Mouse (Mus musculus): ENCODE results near the gene Tectb. TPM values are rescaled to one million over a fixed set of nuclear protein-coding genes. Genes with fewer than 3 reads are reported as not detected.

The Tectb gene
- polyA plus RNA-seq, 1 experiment = not detected

DNA sequence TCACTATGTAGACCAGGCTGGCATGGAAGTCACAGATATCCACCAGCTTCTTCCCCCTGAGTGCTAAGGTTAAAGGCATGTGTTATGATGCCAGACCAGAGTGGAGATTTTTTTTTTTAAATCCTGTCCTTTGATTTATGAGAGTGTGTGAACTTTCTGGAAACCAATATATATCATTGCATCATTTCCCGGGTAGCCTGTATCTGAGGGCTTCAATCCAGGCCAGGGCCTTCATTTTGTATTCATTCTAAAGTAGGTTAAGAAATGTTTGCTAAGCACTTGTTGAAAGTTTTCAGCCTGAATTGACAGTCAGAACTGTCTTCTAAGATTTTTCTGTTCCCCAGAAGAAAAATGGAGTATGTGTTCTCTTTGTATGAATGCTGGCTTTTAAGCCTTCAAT is 8.9 kb upstream of the Tectb start:
- TF ChIP-seq GATA1 (IDR thresholded peaks at IDR 0.05; ENCODE audit: borderline replicate concordance, low read length) (no peak), FLI1 (IDR thresholded peaks at IDR 0.05; ENCODE audit: low read length) (no peak)
- Histone ChIP-seq H3K27me3 (replicated peaks) (peaks cover 7% of the 10 kb centered on the region), H3K4me1 (no peaks in the 10 kb centered on the region), H3K9me3 (peaks cover 28% of the 10 kb centered on the region), H3K36me3 (replicated peaks; ENCODE audit: low read length) (no peaks in the 10 kb centered on the region), H3K4me3 (replicated peaks) (no peak overlapping the region)

GRCm38 (mm10) chr19:55177143-55177542 is 3.4 kb upstream of the Tectb start:
- H3K27me3 ChIP-seq (replicated peaks) = peaks cover 9% of the 10 kb centered on the region
- no peaks in the 10 kb centered on the region for H3K36me3 ChIP-seq (replicated peaks; ENCODE audit: low read length)
- H3K4me3 ChIP-seq (replicated peaks) = no peak overlapping the region
- TF ChIP-seq GATA1 (IDR thresholded peaks at IDR 0.05; ENCODE audit: borderline replicate concordance, low read length) = no peak
- TF ChIP-seq FLI1 (IDR thresholded peaks at IDR 0.05; ENCODE audit: low read length) = no peak
- no peaks in the 10 kb centered on the region for H3K4me1 ChIP-seq
- no peaks in the 10 kb centered on the region for H3K9me3 ChIP-seq

GRCm38 (mm10) chr19:55184442-55184841 is 3.9 kb downstream of the Tectb start:
- Histone ChIP-seq H3K4me3 (replicated peaks) (no peak overlapping the region), H3K4me1 (no peaks in the 10 kb centered on the region), H3K27me3 (replicated peaks) (peaks cover 21% of the 10 kb centered on the region), H3K36me3 (replicated peaks; ENCODE audit: low read length) (no peaks in the 10 kb centered on the region), H3K9me3 (no peaks in the 10 kb centered on the region)
- no peak for TF ChIP-seq GATA1 (IDR thresholded peaks at IDR 0.05; ENCODE audit: borderline replicate concordance, low read length)
- TF ChIP-seq FLI1 (IDR thresholded peaks at IDR 0.05; ENCODE audit: low read length) = no peak

- no peaks in the 10 kb centered on the region for H3K9me3 ChIP-seq
- H3K4me1 ChIP-seq = no peaks in the 10 kb centered on the region
- no peak overlapping the region for H3K4me3 ChIP-seq (replicated peaks)
- H3K36me3 ChIP-seq (replicated peaks; ENCODE audit: low read length) = no peaks in the 10 kb centered on the region
- peaks cover 26% of the 10 kb centered on the region for H3K27me3 ChIP-seq (replicated peaks)
- TF ChIP-seq FLI1 (IDR thresholded peaks at IDR 0.05; ENCODE audit: low read length) (no peak), GATA1 (IDR thresholded peaks at IDR 0.05; ENCODE audit: borderline replicate concordance, low read length) (no peak)
Observed at GRCm38 (mm10) chr19:55185074-55185473, 4.5 kb downstream of the Tectb start.

DNA sequence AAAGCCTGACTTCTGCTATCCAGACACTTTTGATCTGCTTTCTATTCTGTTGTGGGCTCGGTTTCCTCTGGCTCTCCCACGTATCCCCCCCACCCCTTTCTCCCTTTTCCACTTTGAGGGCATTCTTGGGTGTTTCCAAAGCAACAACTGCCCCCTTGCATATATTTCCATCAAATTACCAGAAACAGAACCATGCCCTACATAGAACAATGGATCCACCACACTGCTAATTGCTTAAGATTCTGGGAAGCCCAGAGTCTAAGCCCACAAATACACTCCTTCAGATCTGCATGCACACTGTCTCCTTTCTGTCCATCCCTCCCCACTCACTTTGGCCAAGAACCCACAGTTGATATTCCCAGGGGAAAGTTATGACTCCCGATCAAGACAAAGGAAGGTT is 5.1 kb downstream of the Tectb start:
- peaks cover 26% of the 10 kb centered on the region for H3K27me3 ChIP-seq (replicated peaks)
- H3K36me3 ChIP-seq (replicated peaks; ENCODE audit: low read length) = no peaks in the 10 kb centered on the region
- H3K4me1 ChIP-seq = no peaks in the 10 kb centered on the region
- no peak for TF ChIP-seq GATA1 (IDR thresholded peaks at IDR 0.05; ENCODE audit: borderline replicate concordance, low read length)
- TF ChIP-seq FLI1 (IDR thresholded peaks at IDR 0.05; ENCODE audit: low read length) = no peak
- no peaks in the 10 kb centered on the region for H3K9me3 ChIP-seq
- H3K4me3 ChIP-seq (replicated peaks) = no peak overlapping the region

GRCm38 (mm10) chr19:55190065-55190464 is 9.5 kb downstream of the Tectb start:
- TF ChIP-seq GATA1 (IDR thresholded peaks at IDR 0.05; ENCODE audit: borderline replicate concordance, low read length) (no peak), FLI1 (IDR thresholded peaks at IDR 0.05; ENCODE audit: low read length) (no peak)
- peaks cover 4% of the 10 kb centered on the region; the same call in 1 of the 2 replicates for H3K4me1 ChIP-seq
- H3K36me3 ChIP-seq (replicated peaks; ENCODE audit: low read length) = no peaks in the 10 kb centered on the region
- H3K27me3 ChIP-seq (replicated peaks) = peaks cover 37% of the 10 kb centered on the region
- no peak overlapping the region for H3K4me3 ChIP-seq (replicated peaks)
- H3K9me3 ChIP-seq = no peaks in the 10 kb centered on the region

DNA sequence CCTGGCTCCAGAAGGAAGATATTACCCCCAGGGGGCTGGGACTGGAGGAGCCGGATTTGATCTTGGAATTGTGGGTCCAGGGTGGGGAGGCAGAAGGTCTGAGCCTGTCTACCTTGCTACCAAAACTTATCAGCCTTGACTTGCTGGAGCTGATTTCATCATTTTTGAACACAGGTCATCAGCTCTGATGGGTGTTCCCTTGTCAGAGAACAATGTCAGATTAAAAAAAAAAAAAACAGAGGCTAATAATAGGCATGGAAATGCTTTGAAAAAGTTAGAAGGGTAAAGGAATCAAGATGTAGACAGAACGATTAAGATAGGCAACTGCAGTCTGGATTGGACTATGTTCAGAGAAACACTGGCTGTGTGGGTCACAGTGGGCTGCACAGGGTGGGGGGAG is 11.1 kb downstream of the Tectb start:
- peaks cover 4% of the 10 kb centered on the region; the same call in 1 of the 2 replicates for H3K4me1 ChIP-seq
- TF ChIP-seq FLI1 (IDR thresholded peaks at IDR 0.05; ENCODE audit: low read length) = no peak
- TF ChIP-seq GATA1 (IDR thresholded peaks at IDR 0.05; ENCODE audit: borderline replicate concordance, low read length) = no peak

GRCm38 (mm10) chr19:55192254-55192945 is 11.9 kb downstream of the Tectb start:
- Histone ChIP-seq H3K36me3 (replicated peaks; ENCODE audit: low read length) (no peaks in the 10 kb centered on the region), H3K4me3 (replicated peaks) (no peak overlapping the region), H3K9me3 (no peaks in the 10 kb centered on the region), H3K4me1 (peaks cover 4% of the 10 kb centered on the region; the same call in 1 of the 2 replicates), H3K27me3 (replicated peaks) (peaks cover 40% of the 10 kb centered on the region)
- TF ChIP-seq GATA1 (IDR thresholded peaks at IDR 0.05; ENCODE audit: borderline replicate concordance, low read length) = no peak
- TF ChIP-seq FLI1 (IDR thresholded peaks at IDR 0.05; ENCODE audit: low read length) = no peak

More for the DNA sequence above, 11.1 kb downstream of the Tectb start:
- no peak overlapping the region for H3K4me3 ChIP-seq (replicated peaks)
- peaks cover 40% of the 10 kb centered on the region for H3K27me3 ChIP-seq (replicated peaks)
- H3K36me3 ChIP-seq (replicated peaks; ENCODE audit: low read length) = no peaks in the 10 kb centered on the region
- no peaks in the 10 kb centered on the region for H3K9me3 ChIP-seq

- peaks cover 10% of the 10 kb centered on the region for H3K4me1 ChIP-seq
- no peak overlapping the region for H3K4me3 ChIP-seq (replicated peaks)
- no peaks in the 10 kb centered on the region for H3K36me3 ChIP-seq (replicated peaks; ENCODE audit: low read length)
- H3K27me3 ChIP-seq (replicated peaks) = peaks cover 30% of the 10 kb centered on the region
- H3K9me3 ChIP-seq = no peaks in the 10 kb centered on the region
- TF ChIP-seq GATA1 (IDR thresholded peaks at IDR 0.05; ENCODE audit: borderline replicate concordance, low read length) = no peak
- TF ChIP-seq FLI1 (IDR thresholded peaks at IDR 0.05; ENCODE audit: low read length) = no peak
Observed at GRCm38 (mm10) chr19:55193717-55194394, 13.3 kb downstream of the Tectb start.

DNA sequence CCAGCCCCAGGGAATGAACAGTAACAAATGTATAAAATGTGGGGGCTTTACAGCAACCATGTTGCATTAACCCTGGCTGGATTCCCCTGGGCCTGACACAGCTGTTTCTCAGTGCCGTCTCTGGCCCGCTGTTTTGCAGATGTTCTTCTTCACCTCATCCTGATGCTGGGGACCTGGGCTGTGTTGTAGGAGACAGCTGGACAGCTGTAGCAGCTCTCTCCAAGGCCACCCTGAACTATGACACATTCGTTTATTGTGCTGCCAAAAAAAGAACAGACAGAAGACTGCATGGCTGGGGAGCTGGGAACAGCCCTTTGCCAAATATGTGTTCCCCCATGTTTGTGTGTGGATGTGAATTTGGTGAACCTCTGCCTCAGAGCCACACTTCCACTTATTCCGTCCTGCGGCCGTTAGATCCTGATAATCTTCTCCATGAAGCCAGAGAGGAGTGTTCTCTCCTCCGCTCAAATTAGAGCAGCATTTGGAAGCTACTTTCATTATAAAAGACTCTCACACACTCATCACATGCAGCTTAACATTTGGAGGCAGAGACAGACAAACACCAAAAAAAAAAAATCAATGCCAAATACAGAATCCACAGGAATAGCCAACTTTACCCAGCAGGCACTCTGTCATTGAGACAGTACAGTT is 14.1 kb downstream of the Tectb start:
- Histone ChIP-seq H3K27me3 (replicated peaks) (peaks cover 35% of the 10 kb centered on the region), H3K4me3 (replicated peaks) (no peak overlapping the region), H3K9me3 (no peaks in the 10 kb centered on the region), H3K4me1 (peaks cover 10% of the 10 kb centered on the region), H3K36me3 (replicated peaks; ENCODE audit: low read length) (no peaks in the 10 kb centered on the region)
- TF ChIP-seq FLI1 (IDR thresholded peaks at IDR 0.05; ENCODE audit: low read length) = no peak
- TF ChIP-seq GATA1 (IDR thresholded peaks at IDR 0.05; ENCODE audit: borderline replicate concordance, low read length) = no peak

Data from megakaryocyte, embryonic 14.5 days (primary cell).